Mouse (Mus musculus): ENCODE results near the gene Uba2. TPM values are rescaled to one million over a fixed set of nuclear protein-coding genes. Genes with fewer than 3 reads are reported as not detected.

Gene Uba2
- polyA plus RNA-seq (2014; fragmentation: Illumina TruSeq; extraction: RNeasy Lipid Tissue Mini Kit (QIAGEN cat#74804); ENCODE audit: low read depth, low replicate concordance), result 75.8 TPM

GRCm38 (mm10) chr7:34169454-34169853 lies at the start of gene Uba2:
Gene Uba2 (minus strand): TSS chr7:34169599.

GRCm38 (mm10) chr7:34196132-34197128 lies 27.0 kb upstream of the Uba2 start, which contains the start of gene Pdcd2l:
Gene Pdcd2l (minus strand): TSS chr7:34196661.

GRCm38 (mm10) chr7:34133117-34133762 lies 36.2 kb downstream of the Uba2 start, which contains the start of gene Wtip:
Gene Wtip (minus strand): TSS chr7:34133268.

GRCm38 (mm10) chr7:34094911-34095481 lies 74.4 kb downstream of the Uba2 start, which contains the start of gene Scgb1b30:
Gene Scgb1b30 (plus strand): TSS chr7:34095431.

Other genes starting within 250 kb of the Uba2 start
- not detected for gene Scgb2b26, start 224.6 kb downstream of the Uba2 start, polyA plus RNA-seq (2014; fragmentation: Illumina TruSeq; extraction: RNeasy Lipid Tissue Mini Kit (QIAGEN cat#74804); ENCODE audit: low read depth, low replicate concordance)
- not detected for gene Scgb2b27, start 155.7 kb downstream of the Uba2 start, polyA plus RNA-seq (2014; fragmentation: Illumina TruSeq; extraction: RNeasy Lipid Tissue Mini Kit (QIAGEN cat#74804); ENCODE audit: low read depth, low replicate concordance)
- not detected for gene Scgb1b27, start 148.1 kb downstream of the Uba2 start, polyA plus RNA-seq (2014; fragmentation: Illumina TruSeq; extraction: RNeasy Lipid Tissue Mini Kit (QIAGEN cat#74804); ENCODE audit: low read depth, low replicate concordance)
- not detected for gene Scgb1b30, start 74.2 kb downstream of the Uba2 start, polyA plus RNA-seq (2014; fragmentation: Illumina TruSeq; extraction: RNeasy Lipid Tissue Mini Kit (QIAGEN cat#74804); ENCODE audit: low read depth, low replicate concordance)
- 18.9 TPM for gene Wtip, start 36.3 kb downstream of the Uba2 start, polyA plus RNA-seq (2014; fragmentation: Illumina TruSeq; extraction: RNeasy Lipid Tissue Mini Kit (QIAGEN cat#74804); ENCODE audit: low read depth, low replicate concordance)
- 18.3 TPM for gene Pdcd2l, start 27.1 kb upstream of the Uba2 start, polyA plus RNA-seq (2014; fragmentation: Illumina TruSeq; extraction: RNeasy Lipid Tissue Mini Kit (QIAGEN cat#74804); ENCODE audit: low read depth, low replicate concordance)
- gene Gpi1, start 60.7 kb upstream of the Uba2 start, polyA plus RNA-seq (2014; fragmentation: Illumina TruSeq; extraction: RNeasy Lipid Tissue Mini Kit (QIAGEN cat#74804); ENCODE audit: low read depth, low replicate concordance), result 240 TPM
- not detected for gene Gm6096, start 81.4 kb upstream of the Uba2 start, polyA plus RNA-seq (2014; fragmentation: Illumina TruSeq; extraction: RNeasy Lipid Tissue Mini Kit (QIAGEN cat#74804); ENCODE audit: low read depth, low replicate concordance)
- gene 4931406P16Rik, start 144.0 kb upstream of the Uba2 start, polyA plus RNA-seq (2014; fragmentation: Illumina TruSeq; extraction: RNeasy Lipid Tissue Mini Kit (QIAGEN cat#74804); ENCODE audit: low read depth, low replicate concordance), result 33.8 TPM
- gene Lsm14a, start 223.7 kb upstream of the Uba2 start, polyA plus RNA-seq (2014; fragmentation: Illumina TruSeq; extraction: RNeasy Lipid Tissue Mini Kit (QIAGEN cat#74804); ENCODE audit: low read depth, low replicate concordance), result 73.4 TPM

Measured in adipose tissue, adult 10 weeks (tissue).